Mouse (Mus musculus): Measurements from ENCODE around the gene Chd9. TPM values are rescaled to one million over a fixed set of nuclear protein-coding genes. Genes with fewer than 3 reads are reported as not detected.

Gene Chd9
- polyA plus RNA-seq, 1 experiment, result 222 TPM

GRCm38 (mm10) chr8:90837440-90837839, 9.3 kb downstream of the Chd9 start:
- peak in 1 of 2 experiments; percentile 50 for DNase-seq (ENCODE audit: extremely low spot score in 1 of 2, low spot score in 1 of 2)

- no peak for DNase-seq (ENCODE audit: extremely low spot score in 1 of 2, low spot score in 1 of 2)
These were observed 11.9 kb downstream of the Chd9 start for GRCm38 (mm10) chr8:90839725-90840714.

GRCm38 (mm10) chr8:90841321-90841720, 13.2 kb downstream of the Chd9 start:
- DNase-seq (ENCODE audit: extremely low spot score in 1 of 2, low spot score in 1 of 2), result no peak

GRCm38 (mm10) chr8:90843127-90843526, 15.0 kb downstream of the Chd9 start:
- no peak for DNase-seq (ENCODE audit: extremely low spot score in 1 of 2, low spot score in 1 of 2)

- DNase-seq (ENCODE audit: extremely low spot score in 1 of 2, low spot score in 1 of 2), result no peak
These were observed 16.2 kb downstream of the Chd9 start for GRCm38 (mm10) chr8:90844179-90844967.

GRCm38 (mm10) chr8:90847980-90848379, 19.8 kb downstream of the Chd9 start:
- no peak for DNase-seq (ENCODE audit: extremely low spot score in 1 of 2, low spot score in 1 of 2)

GRCm38 (mm10) chr8:90849462-90850050, 21.4 kb downstream of the Chd9 start:
- peak; percentile 52 to 77 for DNase-seq (ENCODE audit: extremely low spot score in 1 of 2, low spot score in 1 of 2)

- DNase-seq (ENCODE audit: extremely low spot score in 1 of 2, low spot score in 1 of 2), result no peak
These were observed 23.4 kb downstream of the Chd9 start for GRCm38 (mm10) chr8:90851544-90851943.

GRCm38 (mm10) chr8:90853971-90854670, 26.0 kb downstream of the Chd9 start:
- DNase-seq (ENCODE audit: extremely low spot score in 1 of 2, low spot score in 1 of 2), result no peak

GRCm38 (mm10) chr8:90854671-90855161, 26.6 kb downstream of the Chd9 start:
- DNase-seq (ENCODE audit: extremely low spot score in 1 of 2, low spot score in 1 of 2), result no peak

GRCm38 (mm10) chr8:90856171-90856570, 28.0 kb downstream of the Chd9 start:
- DNase-seq (ENCODE audit: extremely low spot score in 1 of 2, low spot score in 1 of 2), result no peak

- no peak for DNase-seq (ENCODE audit: extremely low spot score in 1 of 2, low spot score in 1 of 2)
These were observed 28.8 kb downstream of the Chd9 start for GRCm38 (mm10) chr8:90856952-90857351.

GRCm38 (mm10) chr8:90858071-90858470, 29.9 kb downstream of the Chd9 start:
- no peak for DNase-seq (ENCODE audit: extremely low spot score in 1 of 2, low spot score in 1 of 2)

- DNase-seq (ENCODE audit: extremely low spot score in 1 of 2, low spot score in 1 of 2), result peak in 1 of 2 experiments; percentile 61
These were observed 33.3 kb downstream of the Chd9 start for GRCm38 (mm10) chr8:90861266-90861944.

- DNase-seq (ENCODE audit: extremely low spot score in 1 of 2, low spot score in 1 of 2), result no peak
These were observed 33.9 kb downstream of the Chd9 start for GRCm38 (mm10) chr8:90862038-90862437.

- no peak for DNase-seq (ENCODE audit: extremely low spot score in 1 of 2, low spot score in 1 of 2)
These were observed 38.9 kb downstream of the Chd9 start for GRCm38 (mm10) chr8:90867061-90867460.

GRCm38 (mm10) chr8:90867911-90868310, 39.8 kb downstream of the Chd9 start:
- DNase-seq (ENCODE audit: extremely low spot score in 1 of 2, low spot score in 1 of 2), result no peak

GRCm38 (mm10) chr8:90868334-90868733, 40.2 kb downstream of the Chd9 start:
- DNase-seq (ENCODE audit: extremely low spot score in 1 of 2, low spot score in 1 of 2), result peak; percentile 76 to 88

- DNase-seq (ENCODE audit: extremely low spot score in 1 of 2, low spot score in 1 of 2), result peak; percentile 78 to 83
These were observed 41.1 kb downstream of the Chd9 start for GRCm38 (mm10) chr8:90869071-90869919.

Data from frontal cortex, adult 2 months (tissue).